Mouse (Mus musculus) A20 (cell line): ENCODE measurements at regions not wholly inside any gene's neighbourhood (a gene's known extent, or its start where the extent isn't known, plus 50 kb on each side); places are given as distances from the start of the nearest gene placed in this dataset.

ENCODE experiments used
- DNase-seq: peaks from one replicate; pipeline ENCODE4 v3.0.0-alpha.2; 2011; ENCODE audit warnings: low read depth, low spot score

DNA sequence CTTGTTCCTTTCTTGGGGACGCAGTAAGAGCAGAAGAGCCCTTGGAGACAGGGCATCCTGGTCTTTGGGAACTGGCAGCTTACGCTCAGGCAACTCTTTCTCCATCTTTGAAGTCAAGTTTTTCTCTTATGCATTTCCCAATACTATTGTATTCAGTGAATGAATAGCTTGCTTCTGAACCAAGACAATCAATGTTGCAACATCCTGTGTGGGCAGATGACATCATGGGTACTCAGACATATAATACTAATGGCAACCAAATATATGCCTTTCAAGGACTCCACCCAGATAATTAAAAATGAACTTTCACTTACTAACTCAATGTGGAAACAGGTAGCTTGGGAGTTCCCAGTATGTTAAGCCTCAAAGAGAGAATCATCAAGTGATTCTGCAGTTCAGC lies 104.6 kb downstream of the Ngf start:
- no peak for DNase-seq

DNA sequence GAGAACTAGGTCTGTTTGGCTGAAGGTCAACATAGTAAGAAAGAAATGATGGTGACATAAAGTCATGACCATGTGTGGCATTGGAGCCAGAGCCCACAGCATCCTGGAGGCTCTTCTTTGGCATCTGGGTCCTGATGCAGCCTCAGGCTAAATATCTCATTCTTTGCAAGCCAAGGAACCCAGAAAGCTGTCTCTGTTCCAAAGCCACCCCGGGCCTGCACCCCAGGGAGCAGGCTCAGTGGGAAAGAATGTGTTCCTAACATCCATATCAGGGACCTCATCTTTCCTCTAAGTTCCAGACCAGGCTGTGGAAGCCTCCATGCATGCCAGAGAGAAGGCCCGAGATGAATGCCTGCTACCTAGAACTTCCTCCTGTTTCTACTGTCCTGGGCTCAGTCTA lies 107.2 kb downstream of the Ngf start:
- no peak for DNase-seq

DNA sequence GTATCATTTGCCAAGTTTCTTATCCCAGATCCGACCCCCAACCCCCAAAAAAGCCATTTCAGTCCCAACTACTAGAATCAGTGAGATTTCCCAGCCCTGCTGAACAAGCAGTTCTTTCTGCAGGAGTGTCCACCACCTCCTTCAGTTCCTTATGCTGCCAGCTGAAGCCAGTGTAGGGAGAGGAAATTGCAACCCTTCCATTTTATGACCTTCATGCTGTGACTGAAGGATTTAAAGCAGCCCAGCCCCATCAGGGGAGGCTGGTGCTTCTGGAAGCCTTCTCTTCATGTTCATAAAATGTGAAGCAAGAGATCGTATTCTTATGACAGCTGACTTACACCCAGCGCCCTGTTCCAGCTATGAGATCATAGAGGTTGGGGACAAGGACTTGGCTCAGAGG lies 112.1 kb downstream of the Ngf start:
- no peak for DNase-seq

DNA sequence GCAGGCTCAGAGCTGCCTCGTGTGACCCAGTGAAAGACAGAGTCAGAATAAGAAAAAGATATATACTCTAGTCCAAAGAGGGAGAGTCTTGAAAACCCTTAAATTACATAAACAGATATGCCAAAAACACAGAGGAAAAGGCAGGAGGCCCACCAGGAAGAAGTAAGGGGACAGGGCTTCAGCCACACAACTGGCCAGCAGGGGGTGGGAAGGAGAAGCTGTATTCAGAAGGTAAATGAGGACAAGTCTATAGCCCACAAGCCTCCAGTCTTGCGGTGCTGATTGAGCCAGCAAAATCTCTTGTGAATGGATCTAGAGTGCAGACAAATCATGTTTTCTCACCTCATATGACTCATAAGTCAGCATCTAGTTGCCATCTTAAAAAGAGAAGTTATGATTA lies 115.4 kb downstream of the Ngf start:
- DNase-seq: no peak

DNA sequence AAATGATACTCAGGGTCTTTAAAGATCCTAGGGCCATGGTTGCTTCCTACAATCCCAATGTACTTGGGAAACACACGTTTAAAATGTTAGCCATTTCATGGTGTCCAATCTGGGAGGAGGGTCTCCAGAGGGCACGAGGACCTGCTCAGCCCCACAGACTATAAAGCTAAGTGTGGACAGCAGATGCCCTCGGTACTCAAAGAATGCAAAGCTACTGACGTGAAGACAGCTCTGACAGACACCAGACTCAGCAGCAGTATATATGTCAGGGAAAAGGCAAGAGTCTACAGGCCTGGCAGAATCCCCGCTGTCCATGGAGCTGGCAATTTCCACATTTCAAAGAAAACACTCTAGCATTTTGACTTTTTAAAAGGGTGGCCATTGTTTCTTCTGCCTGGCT lies 116.5 kb downstream of the Ngf start:
- DNase-seq: no peak

DNA sequence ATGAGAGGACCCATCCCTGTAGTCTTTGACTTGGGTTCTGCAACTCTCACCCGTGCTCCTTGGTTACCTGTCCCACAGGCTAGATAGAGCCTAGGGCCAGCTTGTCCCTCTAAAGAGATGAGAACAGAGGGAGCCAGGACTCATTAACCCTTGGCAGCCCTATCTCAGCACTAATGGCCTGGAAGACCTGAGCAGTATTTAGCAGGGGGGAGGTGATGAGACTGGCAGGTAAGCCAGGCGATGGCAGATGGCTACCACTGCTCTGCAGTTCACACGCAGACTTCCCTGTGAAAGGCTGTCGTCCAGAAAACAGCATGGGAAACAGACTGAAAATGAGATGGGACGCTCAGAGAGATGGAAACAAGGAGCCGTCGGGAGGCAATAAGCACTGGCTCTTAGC lies 122.3 kb downstream of the Ngf start:
- no peak for DNase-seq

DNA sequence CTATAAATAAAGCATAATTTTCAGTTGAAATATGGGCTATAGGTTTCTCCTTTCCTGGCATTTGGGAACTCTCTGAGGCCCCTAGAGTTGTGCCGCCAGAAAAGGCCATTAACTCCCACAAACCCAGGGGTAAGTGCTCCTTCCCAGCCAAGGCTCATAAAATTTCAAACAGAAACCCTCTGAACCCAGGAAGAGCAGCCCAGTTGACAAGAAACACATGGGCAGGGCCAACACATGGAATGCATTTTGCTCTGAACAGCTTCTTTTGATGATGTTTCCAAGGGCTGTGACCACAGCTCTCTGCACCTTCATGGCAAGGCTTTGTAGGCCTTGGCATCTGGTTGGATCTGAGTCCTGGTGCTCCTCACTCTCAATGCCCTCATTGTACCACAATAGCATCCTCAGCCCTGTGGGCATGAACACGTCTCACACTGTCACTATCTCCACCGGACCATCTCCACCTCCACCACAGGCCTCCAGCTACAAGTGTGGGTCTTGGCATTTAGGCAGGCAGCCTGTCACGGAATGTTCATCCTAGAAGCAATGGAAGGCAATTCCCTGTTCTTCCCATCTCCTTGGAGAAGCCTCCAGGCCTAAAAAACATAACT lies 127.3 kb downstream of the Ngf start:
- no peak for DNase-seq

DNA sequence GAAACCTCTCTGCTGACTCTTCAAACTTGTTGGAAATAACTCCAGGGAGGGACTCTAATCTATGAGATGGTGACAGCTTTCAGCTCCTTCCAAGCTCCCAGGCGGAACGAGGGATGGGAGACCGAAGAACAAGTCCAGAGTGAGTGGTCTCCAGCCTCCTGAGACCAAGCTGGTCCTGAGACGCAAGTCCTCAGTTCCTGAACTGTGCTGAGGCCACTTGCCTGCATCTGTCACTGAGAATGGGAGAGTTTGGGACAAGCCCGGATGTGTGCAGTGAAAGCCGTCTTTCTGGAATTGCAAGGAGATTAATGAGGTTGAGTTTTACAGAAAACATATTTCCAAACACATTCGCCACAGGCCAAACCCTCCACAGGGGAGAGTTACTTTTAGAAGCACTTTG lies 129.3 kb downstream of the Ngf start:
- no peak for DNase-seq

DNA sequence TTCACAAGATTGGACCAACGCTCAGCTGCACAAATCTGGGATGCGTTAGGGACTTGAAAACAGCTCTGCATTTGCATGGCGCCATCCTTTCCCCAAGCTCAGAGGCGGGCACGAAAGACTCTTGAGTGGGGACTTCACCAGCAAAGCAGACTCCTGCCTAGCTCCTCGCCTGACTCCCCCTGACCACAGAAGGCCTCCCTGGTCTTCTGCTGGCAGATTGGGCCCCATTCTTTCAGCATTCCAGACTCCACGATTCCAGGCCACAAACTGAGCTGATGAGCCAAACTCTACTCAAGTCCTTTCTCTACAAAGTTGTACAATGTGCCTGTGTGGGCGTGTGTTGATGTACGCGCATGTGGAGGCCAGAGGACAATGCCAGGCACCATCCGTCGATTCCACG lies 131.6 kb upstream of the Tspan2 start:
- no peak for DNase-seq

DNA sequence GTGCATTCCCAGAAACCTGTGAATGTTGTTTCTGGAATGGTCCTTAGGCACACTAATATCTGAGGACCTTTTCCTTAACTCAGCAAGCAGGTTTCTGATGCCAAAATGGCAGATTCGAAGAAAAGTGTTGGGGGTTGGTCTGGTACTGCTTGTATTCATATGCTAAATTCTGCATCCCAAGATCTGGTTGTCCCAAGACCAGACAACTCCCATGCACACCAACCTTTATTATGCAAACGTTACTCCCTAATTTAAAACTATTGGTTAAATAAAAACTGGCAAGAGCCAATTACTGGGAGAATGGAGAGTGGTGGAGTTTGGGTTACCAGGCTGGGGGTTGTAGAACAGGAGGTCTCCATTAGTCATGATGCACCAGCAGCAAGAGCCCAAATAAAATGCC lies 129.0 kb upstream of the Tspan2 start:
- DNase-seq: no peak

DNA sequence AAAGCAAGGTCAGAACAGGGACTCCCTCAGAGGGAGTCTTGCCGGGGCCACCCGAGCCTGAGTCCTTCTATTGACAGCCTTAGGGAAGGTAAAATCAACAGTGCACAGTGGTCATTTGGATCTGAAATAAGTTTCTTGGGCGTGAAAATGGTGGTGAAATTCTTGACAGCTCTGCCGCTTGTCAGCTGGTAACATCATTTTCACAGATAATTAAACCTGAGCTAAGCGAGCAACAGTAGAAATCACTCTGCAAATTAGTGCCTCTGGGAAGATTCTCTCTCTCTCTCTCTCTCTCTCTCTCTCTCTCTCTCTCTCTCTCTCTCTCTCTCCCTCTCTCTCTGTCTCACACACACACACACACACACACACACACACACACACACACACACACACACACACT lies 123.4 kb upstream of the Tspan2 start:
- no peak for DNase-seq

DNA sequence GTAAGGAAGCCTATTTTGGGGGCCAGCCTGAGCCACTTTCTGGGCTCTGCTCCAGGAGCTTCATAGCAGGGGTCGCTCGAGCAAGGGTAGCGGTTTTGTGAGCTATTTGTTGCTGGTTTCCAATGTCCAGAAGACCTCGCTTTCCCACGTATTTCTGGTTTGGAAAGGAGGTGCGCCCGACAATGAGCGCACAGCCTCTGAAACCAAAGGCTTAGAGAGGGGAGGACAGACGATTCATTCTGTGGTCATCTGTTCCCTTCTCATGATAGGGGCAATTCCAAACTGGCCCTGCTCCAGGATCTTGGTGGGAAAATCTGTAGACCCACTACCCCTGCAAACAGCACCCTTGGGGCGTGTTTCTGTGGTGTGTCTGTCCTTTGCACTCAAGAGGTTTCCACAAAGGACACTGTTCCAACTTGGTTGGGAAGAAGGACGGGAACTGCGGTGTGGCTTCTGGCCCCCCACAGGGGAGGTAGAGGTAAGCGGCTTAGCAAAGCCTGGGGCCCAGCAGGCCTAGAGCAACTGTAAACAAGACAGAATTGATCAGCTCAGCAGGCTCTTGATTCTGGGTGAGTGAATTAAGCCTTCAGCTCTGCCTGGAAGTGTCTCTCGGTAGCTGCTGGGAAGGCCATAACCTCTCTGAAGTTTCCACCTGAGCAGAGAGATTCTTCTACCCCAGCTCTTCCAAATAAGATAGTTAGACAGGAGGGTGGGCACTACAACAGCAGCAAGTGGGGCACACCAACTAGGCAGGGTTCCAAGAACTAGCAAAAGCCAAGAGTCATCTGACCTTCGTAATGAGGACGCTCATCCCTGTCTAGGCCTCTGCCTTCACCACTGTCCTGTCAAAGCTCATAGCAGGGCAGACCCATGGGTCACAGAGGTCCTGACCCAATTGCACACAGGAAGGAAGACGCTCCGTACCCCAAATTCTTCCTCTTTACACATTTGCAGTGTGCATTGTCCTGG lies 122.6 kb upstream of the Tspan2 start:
- no peak for DNase-seq

DNA sequence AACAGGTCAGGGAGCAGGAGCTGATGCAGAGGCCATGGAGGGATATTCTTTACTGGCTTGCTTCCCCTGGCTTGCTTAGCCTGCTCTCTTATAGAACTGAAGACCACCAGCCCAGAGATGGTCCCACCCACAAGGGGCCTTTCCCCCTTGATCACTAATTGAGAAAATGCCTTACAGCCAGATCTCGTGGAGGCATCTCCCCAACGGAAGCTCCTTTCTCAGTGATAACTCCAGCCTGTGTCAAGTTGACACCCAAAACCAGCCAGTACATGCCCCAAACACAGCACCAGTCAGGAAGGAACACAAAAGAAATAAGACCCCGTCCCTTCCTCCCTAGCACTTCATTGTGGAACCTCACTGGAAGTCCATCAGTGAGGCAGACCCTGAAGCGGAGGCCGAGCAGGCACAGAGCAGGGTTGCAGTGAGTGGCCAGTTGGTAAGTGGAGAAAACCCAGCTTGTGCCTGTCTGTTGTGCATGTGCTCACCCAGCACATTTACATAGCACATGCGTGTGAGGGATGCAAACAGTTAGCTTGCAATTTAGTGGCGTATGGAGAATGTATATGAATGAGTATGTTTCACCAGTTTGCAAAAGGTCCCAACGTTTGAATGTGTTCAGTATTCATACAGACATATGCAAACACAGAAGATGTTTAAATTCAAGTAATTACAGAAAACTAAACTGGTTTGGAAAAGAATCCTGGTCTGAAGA lies 114.5 kb upstream of the Tspan2 start:
- DNase-seq: no peak

DNA sequence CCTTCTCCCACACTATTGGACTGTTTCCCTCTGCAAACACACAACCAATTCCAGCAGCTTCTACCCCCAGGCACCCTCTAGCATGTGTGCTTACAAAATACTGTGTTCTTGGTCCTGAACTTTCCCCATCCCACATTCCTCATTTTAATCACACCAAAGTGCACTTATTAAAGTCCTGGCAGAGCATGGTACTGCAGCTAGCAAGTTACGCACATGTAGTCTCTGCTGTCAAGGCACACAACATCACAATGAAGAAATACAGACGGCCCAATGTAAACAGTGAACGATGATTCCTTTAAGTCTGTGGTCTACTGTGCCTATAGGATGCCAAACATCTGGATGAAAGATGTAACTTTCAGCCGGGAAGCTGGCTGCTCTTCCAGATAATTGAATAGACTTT lies 98.3 kb upstream of the Tspan2 start:
- DNase-seq: no peak

DNA sequence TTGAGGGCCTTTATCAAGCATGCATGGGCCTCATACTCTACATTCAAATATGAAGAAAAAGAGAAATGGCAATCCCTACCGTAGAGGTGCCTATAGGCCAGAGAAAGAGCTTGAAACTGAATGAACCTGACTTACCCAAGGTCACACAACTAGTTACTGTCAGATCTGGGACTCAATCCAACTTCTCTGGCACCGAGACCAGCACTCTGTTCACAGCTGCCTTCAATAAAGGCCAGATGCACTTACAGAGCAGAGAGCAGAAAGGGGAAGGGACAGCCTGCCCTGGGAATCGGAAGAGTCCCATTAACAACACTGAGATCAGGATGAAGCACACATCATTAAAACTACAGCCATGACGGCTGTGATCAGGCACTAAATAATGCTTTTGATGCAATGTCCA lies 97.7 kb upstream of the Tspan2 start:
- DNase-seq: no peak

DNA sequence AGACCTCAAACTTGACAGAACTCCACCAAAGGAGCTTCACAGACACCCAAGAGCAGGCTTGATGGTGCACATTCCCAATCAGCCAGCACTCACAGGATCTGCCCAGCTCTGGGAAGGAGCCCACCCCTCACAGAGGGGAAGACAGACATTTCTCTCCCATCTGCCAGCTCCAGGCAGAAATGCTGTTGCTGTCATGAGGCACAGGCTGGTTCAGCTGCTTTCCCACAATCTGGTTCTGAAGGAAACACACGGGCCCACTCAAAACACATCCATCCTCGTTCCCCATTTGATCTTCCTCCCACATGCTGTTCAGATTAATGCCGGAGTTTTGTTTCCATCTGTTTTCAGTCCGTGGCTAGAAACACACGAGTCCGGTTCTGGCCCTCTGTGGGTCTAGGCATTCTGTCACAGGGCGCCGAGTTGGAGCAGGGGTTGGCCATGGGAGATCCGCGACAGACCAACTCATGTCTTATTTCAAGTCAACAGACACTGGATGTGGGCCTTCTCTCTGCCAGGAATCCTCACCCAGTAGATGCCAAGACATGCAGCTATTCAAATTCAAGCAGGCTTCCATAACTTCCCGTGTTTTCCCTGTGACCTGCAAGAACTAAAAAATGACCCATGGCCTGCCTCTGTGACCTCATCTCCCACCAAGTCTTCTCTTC lies 89.9 kb upstream of the Tspan2 start:
- DNase-seq: no peak

DNA sequence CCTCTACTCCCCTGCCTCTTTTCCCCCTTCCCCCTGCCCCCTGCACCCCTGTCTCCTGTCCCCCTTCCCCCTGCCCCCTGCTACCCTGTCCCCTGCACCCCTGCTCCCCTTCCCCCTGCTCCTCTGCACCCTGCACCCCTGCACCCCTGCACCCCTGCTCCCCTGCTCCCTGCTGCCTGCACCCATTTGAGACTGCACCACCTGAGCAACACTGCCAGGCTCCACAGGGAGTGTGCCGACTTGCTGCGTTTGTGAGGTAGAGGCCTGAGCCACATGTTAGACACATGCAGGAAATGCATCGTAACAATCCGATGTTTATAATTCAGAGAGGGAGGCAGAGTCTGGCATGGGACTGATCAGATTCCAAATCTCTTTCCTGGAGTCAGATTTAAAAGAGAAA lies 85.9 kb upstream of the Tspan2 start:
- DNase-seq: no peak

DNA sequence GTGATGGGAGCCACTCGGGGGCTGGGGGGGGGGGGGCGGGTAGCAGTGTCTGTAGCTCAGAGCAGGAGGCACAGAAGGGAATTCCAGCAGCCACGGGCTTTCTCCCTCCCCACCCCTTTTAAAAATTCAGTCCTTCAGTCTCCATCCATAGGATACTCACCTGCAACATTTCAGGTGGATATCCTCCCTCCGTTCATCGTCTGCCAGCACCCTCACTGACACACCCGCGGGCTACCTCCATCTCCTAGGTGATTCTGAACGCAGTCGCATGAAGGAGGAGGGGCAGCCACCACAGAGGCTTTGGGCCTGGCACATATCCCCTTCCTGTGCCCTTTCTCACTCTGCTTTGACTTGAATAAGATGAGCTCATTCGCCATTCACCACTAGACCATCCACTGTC lies 79.4 kb upstream of the Tspan2 start:
- DNase-seq: no peak

DNA sequence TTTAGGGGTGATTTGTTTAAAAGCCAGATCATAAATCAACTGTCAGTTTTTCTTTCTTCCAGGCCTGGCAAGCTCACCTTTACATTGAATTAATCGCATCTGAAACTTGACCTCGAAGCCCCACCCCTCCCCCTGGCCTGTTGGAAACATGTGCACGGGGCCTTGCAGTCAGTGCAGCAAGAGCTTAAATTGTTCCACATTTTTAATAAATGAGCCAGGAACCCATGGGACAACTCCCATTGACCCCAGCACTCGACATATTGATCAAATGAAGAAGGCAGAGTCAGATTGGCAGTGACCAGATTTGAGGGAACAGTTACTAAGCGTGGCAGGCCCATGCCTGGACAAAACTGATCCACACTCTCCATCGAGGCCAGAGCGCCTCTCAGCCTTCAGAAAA lies 77.2 kb upstream of the Tspan2 start:
- DNase-seq: no peak

DNA sequence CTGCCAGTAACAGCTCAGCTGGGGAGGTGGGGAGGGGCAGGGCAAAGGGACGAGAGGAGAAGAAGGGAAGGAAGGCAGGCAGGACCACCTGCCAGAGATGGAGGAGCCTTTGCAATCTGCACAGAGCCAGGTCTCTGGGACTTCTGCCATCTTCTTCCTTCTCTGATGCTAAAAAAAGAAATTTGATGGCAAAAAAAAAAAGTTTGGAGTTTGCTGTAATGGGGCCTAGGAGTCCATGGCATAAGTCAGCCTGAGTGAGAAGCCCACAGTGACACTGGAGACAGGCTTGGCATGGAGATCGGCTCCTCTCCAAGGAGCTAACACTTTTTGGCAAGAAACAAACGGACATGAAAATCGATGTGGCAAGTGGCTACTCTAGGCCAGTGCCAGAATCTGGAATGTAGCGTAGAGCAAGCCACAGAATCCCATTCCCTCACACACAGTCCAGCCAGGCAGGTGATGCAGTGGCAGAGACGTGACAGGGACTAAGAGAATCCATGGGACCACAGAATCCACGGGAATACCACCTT lies 76.7 kb upstream of the Tspan2 start:
- DNase-seq: no peak

DNA sequence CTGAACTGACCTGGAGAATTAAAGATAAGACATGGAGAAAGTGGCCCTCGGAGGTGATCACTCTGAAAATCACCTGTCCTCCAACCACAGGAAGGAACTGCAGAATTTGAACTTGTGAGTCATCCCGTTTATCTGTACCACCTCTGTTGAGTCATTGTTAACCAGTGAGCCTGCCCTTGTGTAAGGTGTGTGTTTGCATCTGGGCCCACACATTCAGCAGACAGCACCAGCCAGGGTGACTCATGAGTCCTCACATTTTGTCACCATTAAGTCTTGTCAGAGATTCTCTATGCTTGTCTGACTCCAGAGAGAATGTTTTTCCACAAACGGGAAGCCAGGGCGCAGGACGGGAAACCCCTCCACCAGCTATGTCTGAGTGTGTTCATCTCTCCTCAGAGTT lies 75.0 kb upstream of the Tspan2 start:
- DNase-seq: no peak

DNA sequence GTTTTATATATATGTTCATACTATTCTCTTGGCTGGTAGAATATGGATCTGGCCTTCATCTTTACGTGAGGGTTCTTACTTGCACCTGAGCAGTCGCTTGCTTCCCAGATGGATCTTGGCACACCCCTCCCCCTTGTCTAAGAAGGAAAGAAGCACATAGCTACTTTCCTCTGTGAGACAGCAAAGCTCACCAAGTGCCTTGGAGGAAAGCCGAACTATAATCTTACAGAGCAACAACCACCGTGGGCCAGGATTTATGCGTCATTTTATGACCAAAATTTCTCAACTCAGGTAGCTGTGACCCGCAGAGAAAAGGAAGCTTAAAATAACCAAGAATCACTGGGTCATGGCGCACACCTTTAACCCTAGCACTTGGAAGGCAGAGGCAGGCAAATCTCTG lies 73.0 kb upstream of the Tspan2 start:
- DNase-seq: no peak
